Mouse (Mus musculus): ENCODE results near the gene Ccdc9.
"Not testable (repeated sequence)": the region's sequence is repeated elsewhere in the genome, so short reads cannot be mapped to it uniquely, and the experiment has no call there.

The Ccdc9 gene

GRCm38 (mm10) chr7:16308555-16309317 lies 22.1 kb upstream of the Ccdc9 start:
- CTCF ChIA-PET: no interaction called here

DNA sequence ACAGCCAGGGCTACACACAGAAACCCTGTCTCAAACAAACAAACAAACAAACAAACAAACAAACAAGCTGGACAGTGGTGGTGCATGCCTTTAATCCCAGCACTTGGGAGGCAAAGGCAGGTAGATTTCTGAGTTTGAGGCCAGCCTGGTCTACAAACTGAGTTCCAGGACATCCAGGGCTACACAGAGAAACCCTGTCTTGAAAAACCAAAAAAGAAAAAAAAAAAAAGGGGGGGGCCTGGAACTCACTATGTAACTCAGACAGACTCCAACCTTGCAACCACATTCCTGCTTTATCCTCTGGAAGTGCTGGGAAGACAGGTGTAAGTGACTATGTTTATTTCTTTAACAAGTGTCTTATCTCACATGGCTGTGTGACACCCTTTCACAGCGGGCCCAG lies 21.5 kb upstream of the Ccdc9 start, which contains the start of gene Bbc3:
Gene Bbc3, plus strand, starts transcription at position 301 of the 400 bp plus-strand sequence.
- CTCF ChIA-PET: not testable (repeated sequence)

DNA sequence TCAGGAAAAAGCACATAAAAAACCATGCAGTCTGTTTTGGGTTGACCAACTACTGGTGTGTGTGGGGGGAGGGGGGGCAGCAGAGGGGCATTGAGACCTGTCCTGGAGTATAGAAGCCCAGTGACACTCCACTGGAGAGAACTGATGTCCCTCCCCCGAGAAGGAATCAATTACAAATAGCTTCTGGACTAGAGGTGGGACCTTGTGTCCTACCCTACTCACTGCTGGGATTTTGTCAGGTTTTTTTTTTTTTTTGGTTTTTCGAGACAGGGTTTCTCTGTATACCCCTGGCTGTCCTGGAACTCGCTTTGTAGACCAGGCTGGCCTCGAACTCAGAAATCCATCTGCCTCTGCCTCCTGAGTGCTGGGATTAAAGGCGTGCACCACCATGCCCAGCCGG lies 20.5 kb upstream of the Ccdc9 start:
- CTCF ChIA-PET: interaction anchor here (0.5 to 0.7 kb wide), 3 partner anchors 10 to 77 kb away, joined by 3 to 9 read pairs (median 8); no protein-coding TSS in a partner anchor

GRCm38 (mm10) chr7:16299419-16300035 lies 12.9 kb upstream of the Ccdc9 start:
- CTCF ChIA-PET: interaction anchor here (0.6 to 1.0 kb wide), 3 partner anchors 12 to 26 kb away, joined by 3 to 4 read pairs (median 3); partner anchors contain the start of gene Inafm1

DNA sequence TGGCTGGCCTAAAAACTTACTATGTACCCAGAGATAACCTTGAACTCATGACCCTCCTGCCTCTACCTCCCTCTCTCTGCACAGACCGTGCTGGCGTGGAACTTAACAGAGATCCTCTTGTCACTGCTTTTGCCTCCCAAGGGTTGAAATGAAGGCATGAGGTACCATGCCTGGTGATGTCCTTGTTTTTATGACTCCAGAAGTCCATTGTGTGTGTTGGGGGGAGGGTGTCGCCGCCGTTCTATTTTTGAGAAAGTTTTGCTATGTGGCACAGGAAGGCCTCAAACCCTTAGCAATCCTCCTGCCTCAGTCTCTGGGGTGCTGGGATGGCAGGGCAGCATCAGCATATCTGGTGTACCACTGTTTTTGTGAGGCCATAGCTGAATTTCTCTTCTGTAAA lies 12.3 kb upstream of the Ccdc9 start:
- CTCF ChIA-PET: interaction anchor here (1.0 kb wide), 1 partner anchor 25 kb away, joined by 3 read pairs; the partner anchor contains the start of gene Inafm1

GRCm38 (mm10) chr7:16297616-16298015 lies 11.0 kb upstream of the Ccdc9 start:
- CTCF ChIA-PET: interaction anchor here (0.7 kb wide), 1 partner anchor 377 kb away, joined by 7 read pairs; no protein-coding TSS in a partner anchor

DNA sequence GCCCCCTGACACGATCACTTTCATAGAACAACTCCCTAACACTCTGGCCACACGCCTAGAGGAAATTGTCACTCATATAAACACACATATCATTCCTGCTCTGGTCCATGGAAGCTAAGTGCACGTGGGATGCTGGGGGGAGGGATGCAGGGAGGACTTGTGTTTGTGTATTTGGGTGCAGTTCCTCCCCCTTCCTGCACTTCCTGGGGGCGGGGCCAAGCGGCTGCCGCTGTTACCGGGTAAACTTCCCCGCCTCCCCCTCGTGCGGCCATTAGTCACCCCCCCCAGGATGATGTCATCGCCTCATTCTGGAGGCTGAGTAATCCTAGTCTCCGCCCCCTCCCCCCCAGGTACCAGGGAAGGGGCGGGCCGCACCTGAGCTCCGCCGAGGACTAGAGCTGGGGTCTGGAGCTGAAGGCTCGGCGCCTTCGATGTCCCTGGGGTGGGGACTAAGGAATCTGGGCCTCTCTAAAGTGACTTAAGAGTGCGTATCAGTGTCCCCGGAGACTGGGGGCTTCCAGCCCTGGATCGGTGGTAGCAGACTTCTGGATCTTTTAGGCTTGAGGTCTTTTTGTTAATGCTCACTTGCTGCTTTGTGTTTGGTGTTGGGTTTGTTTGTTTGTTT lies 10.3 kb upstream of the Ccdc9 start:
- CTCF ChIA-PET: interaction anchor here (0.7 kb wide), 2 partner anchors 10 to 376 kb away, joined by 7 to 8 read pairs; no protein-coding TSS in a partner anchor

DNA sequence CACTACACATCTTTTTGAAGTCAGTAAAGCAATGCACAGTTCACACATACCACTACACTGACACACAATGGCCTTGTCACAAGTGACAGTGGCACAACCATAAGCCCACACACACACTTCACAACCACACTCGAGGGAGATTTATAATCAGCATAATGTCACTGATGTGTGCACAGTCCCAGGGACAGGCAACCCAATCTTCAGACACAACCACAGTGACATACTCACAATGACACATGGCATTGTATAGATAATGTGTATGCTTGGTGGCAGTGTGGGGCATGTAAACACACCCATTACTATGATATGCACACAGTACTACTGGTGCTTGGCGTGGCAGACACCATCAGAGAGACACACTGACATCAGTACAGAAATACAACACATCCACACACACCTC lies 9.6 kb upstream of the Ccdc9 start:
- CTCF ChIA-PET: no interaction called here

- CTCF ChIA-PET: interaction anchor here (0.6 to 1.9 kb wide), 5 partner anchors 19 to 158 kb away, joined by 3 to 8 read pairs (median 4); no protein-coding TSS in a partner anchor
Measured at GRCm38 (mm10) chr7:16295321-16295900, 8.8 kb upstream of the Ccdc9 start.

DNA sequence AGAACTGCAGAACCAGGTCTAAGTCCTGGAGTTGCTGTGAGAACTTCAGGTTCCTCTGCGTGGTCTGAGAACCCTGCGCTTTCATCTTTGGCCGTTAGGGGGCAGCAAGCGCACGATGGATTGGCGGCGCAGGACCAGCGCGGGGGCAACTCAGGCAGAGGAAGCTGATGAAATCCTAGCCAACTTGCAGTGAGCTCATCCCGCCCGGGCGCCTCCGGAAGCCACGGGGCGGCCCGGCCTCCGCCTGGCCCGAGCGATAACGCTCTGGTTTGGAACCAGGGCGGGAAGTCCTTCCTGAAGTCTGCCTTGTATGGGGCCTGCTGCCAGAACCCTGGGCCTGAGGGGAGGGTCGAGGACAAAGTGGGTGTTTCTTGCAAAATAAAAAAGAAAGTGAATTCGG lies 8.2 kb upstream of the Ccdc9 start:
- CTCF ChIA-PET: interaction anchor here (0.6 to 1.9 kb wide), 6 partner anchors 16 to 158 kb away, joined by 3 to 8 read pairs (median 4); no protein-coding TSS in a partner anchor

DNA sequence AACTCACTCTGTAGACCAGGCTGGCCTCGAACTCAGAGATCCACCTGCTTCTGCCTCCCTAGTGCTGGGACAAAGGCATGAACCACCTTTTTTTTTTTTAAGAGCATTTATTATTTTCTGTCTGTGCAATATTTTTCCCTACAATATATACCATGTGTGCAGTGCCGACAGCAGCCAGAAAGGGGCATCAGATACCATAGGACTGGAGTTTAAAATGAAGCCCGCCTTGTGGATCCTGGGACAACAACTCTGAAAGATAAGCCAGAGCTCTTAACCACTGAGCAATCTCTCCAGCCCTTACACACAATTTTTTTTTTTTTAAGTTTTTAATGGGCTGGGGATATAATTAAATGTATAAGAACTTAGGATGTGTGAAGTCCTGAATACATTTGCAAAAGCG lies 7.8 kb upstream of the Ccdc9 start:
- CTCF ChIA-PET: interaction anchor here (0.6 to 1.9 kb wide), 5 partner anchors 17 to 88 kb away, joined by 3 to 8 read pairs (median 4); no protein-coding TSS in a partner anchor

GRCm38 (mm10) chr7:16287791-16288190 lies 1.2 kb upstream of the Ccdc9 start:
- CTCF ChIA-PET: interaction anchor here (0.6 to 0.7 kb wide), 3 partner anchors 25 to 325 kb away, joined by 3 to 4 read pairs (median 3); no protein-coding TSS in a partner anchor

GRCm38 (mm10) chr7:16287016-16287415 lies 421 bp upstream of the Ccdc9 start:
- CTCF ChIA-PET: interaction anchor here (0.6 to 0.7 kb wide), 2 partner anchors 24 to 324 kb away, joined by 3 to 4 read pairs; no protein-coding TSS in a partner anchor

GRCm38 (mm10) chr7:16285450-16286025 lies 1.1 kb downstream of the Ccdc9 start:
- CTCF ChIA-PET: interaction anchor here (0.6 kb wide), 2 partner anchors 271 to 332 kb away, joined by 3 to 6 read pairs; no protein-coding TSS in a partner anchor

DNA sequence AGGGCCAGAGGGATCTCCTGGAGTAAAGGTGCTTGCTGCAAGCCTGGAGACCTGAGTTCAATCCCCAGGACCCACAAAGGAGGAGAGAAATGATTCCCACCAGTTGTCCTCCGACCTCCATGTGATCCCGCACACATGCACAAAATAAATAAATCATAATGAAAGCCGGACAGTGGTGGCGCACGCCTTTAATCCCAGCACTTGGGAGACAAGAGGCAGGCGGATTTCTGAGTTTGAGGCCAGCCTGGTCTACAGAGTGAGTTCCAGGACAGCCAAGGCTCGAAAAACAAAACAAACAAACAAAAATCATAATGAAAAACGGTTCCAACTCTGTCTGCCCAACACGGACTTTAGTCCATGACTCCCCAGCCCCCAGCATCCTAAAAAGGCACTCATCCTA lies 1.7 kb downstream of the Ccdc9 start:
- CTCF ChIA-PET: interaction anchor here (0.6 kb wide), 1 partner anchor 22 kb away, joined by 9 read pairs; no protein-coding TSS in a partner anchor

GRCm38 (mm10) chr7:16284001-16284400 lies 2.6 kb downstream of the Ccdc9 start:
- CTCF ChIA-PET: interaction anchor here (0.6 kb wide), 1 partner anchor 23 kb away, joined by 9 read pairs; no protein-coding TSS in a partner anchor

- CTCF ChIA-PET: interaction anchor here (0.7 kb wide), 1 partner anchor 119 kb away, joined by 8 read pairs; no protein-coding TSS in a partner anchor
Measured at GRCm38 (mm10) chr7:16282334-16282733, 4.3 kb downstream of the Ccdc9 start.

DNA sequence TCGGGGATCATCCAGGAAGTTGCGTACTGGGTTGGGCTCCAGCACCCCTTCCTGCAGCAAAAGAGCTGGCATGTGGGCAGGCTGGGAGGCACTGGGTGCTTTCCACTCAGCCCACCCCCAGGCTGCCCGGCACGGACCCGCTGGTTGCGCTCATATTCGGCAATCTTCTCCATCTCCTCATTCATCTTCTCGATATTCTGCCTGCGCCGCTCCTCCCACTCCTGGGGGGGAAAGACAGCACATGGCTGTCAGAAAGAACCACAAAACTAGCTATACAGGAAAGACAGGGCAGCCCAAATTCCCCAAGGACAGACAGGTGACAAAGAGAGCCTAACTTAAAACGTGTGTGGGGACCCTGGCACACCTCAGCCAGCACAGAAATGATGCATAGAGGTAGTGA lies 5.9 kb downstream of the Ccdc9 start:
- CTCF ChIA-PET: interaction anchor here (0.7 kb wide), 1 partner anchor 242 kb away, joined by 3 read pairs; no protein-coding TSS in a partner anchor

- CTCF ChIA-PET: no interaction called here
Measured at GRCm38 (mm10) chr7:16274922-16275890, 11.4 kb downstream of the Ccdc9 start.
